Mouse (Mus musculus): Measurements from ENCODE around the gene Tnnt1. TPM values are rescaled to one million over a fixed set of nuclear protein-coding genes. Genes with fewer than 3 reads are reported as not detected.

The Tnnt1 gene
- polyA plus RNA-seq, 1 experiment from 2014 or later: 4.1 TPM

- no peak overlapping the region for H3K27ac ChIP-seq
- no peaks in the 10 kb centered on the region for H3K27me3 ChIP-seq (replicated peaks)
- H3K4me1 ChIP-seq: 0 out of 2 replicates have a peak, but pooled peaks cover 4% of the 10 kb centered on the region
- no peak overlapping the region for H3K4me2 ChIP-seq
- no peaks in the 10 kb centered on the region for H3K9me3 ChIP-seq
- 46% methylated on average over 6 of the region's 6 CpGs for WGBS
- ATAC-seq (replicated peaks): no peak
- H3K4me3 ChIP-seq: no peak overlapping the region
- no peaks in the 10 kb centered on the region for H3K36me3 ChIP-seq (replicated peaks)
- H3K9ac ChIP-seq: no peak overlapping the region
These were observed 2.1 kb downstream of the Tnnt1 start for GRCm38 (mm10) chr7:4513829-4514712.

- no peak for ATAC-seq (replicated peaks)
- 28% methylated on average over 13 of the region's 13 CpGs for WGBS
- H3K9me3 ChIP-seq: no peaks in the 10 kb centered on the region
- H3K4me3 ChIP-seq: no peak overlapping the region
- H3K36me3 ChIP-seq (replicated peaks): no peaks in the 10 kb centered on the region
- H3K4me1 ChIP-seq: 0 out of 2 replicates have a peak, but pooled peaks cover 4% of the 10 kb centered on the region
- H3K4me2 ChIP-seq: no peak overlapping the region
- no peaks in the 10 kb centered on the region for H3K27me3 ChIP-seq (replicated peaks)
- H3K27ac ChIP-seq: no peak overlapping the region
- H3K9ac ChIP-seq: no peak overlapping the region
These were observed 2.9 kb downstream of the Tnnt1 start for GRCm38 (mm10) chr7:4513236-4513635.

- H3K27me3 ChIP-seq (replicated peaks): no peaks in the 10 kb centered on the region
- 0 out of 2 replicates have a peak, but pooled peaks cover 4% of the 10 kb centered on the region for H3K4me1 ChIP-seq
- no peak overlapping the region for H3K9ac ChIP-seq
- no peak for ATAC-seq (replicated peaks)
- no peaks in the 10 kb centered on the region for H3K36me3 ChIP-seq (replicated peaks)
- H3K4me3 ChIP-seq: no peak overlapping the region
- no peaks in the 10 kb centered on the region for H3K9me3 ChIP-seq
- no peak overlapping the region for H3K4me2 ChIP-seq
- no peak overlapping the region for H3K27ac ChIP-seq
- 83% methylated on average over 8 of the region's 8 CpGs for WGBS
These were observed 4.5 kb downstream of the Tnnt1 start for GRCm38 (mm10) chr7:4511489-4512224.

GRCm38 (mm10) chr7:4509863-4510608 is 6.1 kb downstream of the Tnnt1 start:
- no peak overlapping the region for H3K4me2 ChIP-seq
- H3K36me3 ChIP-seq (replicated peaks): no peaks in the 10 kb centered on the region
- no peak overlapping the region for H3K4me3 ChIP-seq
- WGBS: 12% methylated on average over 24 of the region's 24 CpGs
- 0 out of 2 replicates have a peak overlapping the region, but pooled peaks have one; percentile 11 for H3K27ac ChIP-seq
- no peaks in the 10 kb centered on the region for H3K4me1 ChIP-seq
- peak; percentile 56 for ATAC-seq (replicated peaks)
- H3K9me3 ChIP-seq: no peaks in the 10 kb centered on the region
- H3K9ac ChIP-seq: no peak overlapping the region
- H3K27me3 ChIP-seq (replicated peaks): no peaks in the 10 kb centered on the region

- H3K27me3 ChIP-seq (replicated peaks): no peaks in the 10 kb centered on the region
- 92% methylated on average over 8 of the region's 8 CpGs for WGBS
- no peaks in the 10 kb centered on the region for H3K4me1 ChIP-seq
- H3K36me3 ChIP-seq (replicated peaks): no peaks in the 10 kb centered on the region
- no peak overlapping the region for H3K4me2 ChIP-seq
- no peak for ATAC-seq (replicated peaks)
- H3K9ac ChIP-seq: no peak overlapping the region
- H3K9me3 ChIP-seq: no peaks in the 10 kb centered on the region
- no peak overlapping the region for H3K4me3 ChIP-seq
- no peak overlapping the region for H3K27ac ChIP-seq
These were observed 7.5 kb downstream of the Tnnt1 start for GRCm38 (mm10) chr7:4508739-4509116.

GRCm38 (mm10) chr7:4508062-4508738 is 8.0 kb downstream of the Tnnt1 start:
- WGBS: 67% methylated on average over 31 of the region's 32 CpGs

GRCm38 (mm10) chr7:4507220-4507619 is 9.0 kb downstream of the Tnnt1 start:
- Histone ChIP-seq H3K9me3 (no peaks in the 10 kb centered on the region), H3K4me3 (no peak overlapping the region), H3K4me1 (peaks cover 4% of the 10 kb centered on the region), H3K27me3 (replicated peaks) (no peaks in the 10 kb centered on the region), H3K4me2 (no peak overlapping the region), H3K27ac (no peak overlapping the region), H3K36me3 (replicated peaks) (no peaks in the 10 kb centered on the region), H3K9ac (no peak overlapping the region)
- 33% methylated on average over 1 of the region's 4 CpGs for WGBS
- ATAC-seq (replicated peaks): no peak

More at GRCm38 (mm10) chr7:4508062-4508738, 8.0 kb downstream of the Tnnt1 start:
- no peaks in the 10 kb centered on the region for H3K27me3 ChIP-seq (replicated peaks)
- H3K4me2 ChIP-seq: no peak overlapping the region
- no peak overlapping the region for H3K4me3 ChIP-seq
- no peaks in the 10 kb centered on the region for H3K36me3 ChIP-seq (replicated peaks)
- no peak overlapping the region for H3K9ac ChIP-seq
- H3K9me3 ChIP-seq: no peaks in the 10 kb centered on the region
- ATAC-seq (replicated peaks): no peak
- H3K4me1 ChIP-seq: no peaks in the 10 kb centered on the region
- H3K27ac ChIP-seq: no peak overlapping the region

GRCm38 (mm10) chr7:4504646-4505435 is 11.3 kb downstream of the Tnnt1 start:
- H3K4me1 ChIP-seq: peaks cover 17% of the 10 kb centered on the region
- H3K4me3 ChIP-seq: no peak overlapping the region

GRCm38 (mm10) chr7:4503858-4504257 is 12.3 kb downstream of the Tnnt1 start:
- 86% methylated on average over 5 of the region's 5 CpGs for WGBS
- H3K27me3 ChIP-seq (replicated peaks): no peaks in the 10 kb centered on the region
- no peaks in the 10 kb centered on the region for H3K36me3 ChIP-seq (replicated peaks)
- H3K4me3 ChIP-seq: no peak overlapping the region
- H3K9me3 ChIP-seq: no peaks in the 10 kb centered on the region
- H3K4me2 ChIP-seq: no peak overlapping the region
- no peak for ATAC-seq (replicated peaks)
- H3K27ac ChIP-seq: no peak overlapping the region
- H3K4me1 ChIP-seq: peaks cover 27% of the 10 kb centered on the region
- H3K9ac ChIP-seq: no peak overlapping the region

More at GRCm38 (mm10) chr7:4504646-4505435, 11.3 kb downstream of the Tnnt1 start:
- Histone ChIP-seq H3K27me3 (replicated peaks) (no peaks in the 10 kb centered on the region), H3K4me2 (no peak overlapping the region), H3K9me3 (no peaks in the 10 kb centered on the region), H3K27ac (no peak overlapping the region), H3K9ac (no peak overlapping the region), H3K36me3 (replicated peaks) (no peaks in the 10 kb centered on the region)
- ATAC-seq (replicated peaks): no peak
- 58% methylated on average over 11 of the region's 11 CpGs for WGBS

GRCm38 (mm10) chr7:4503100-4503499 is 13.1 kb downstream of the Tnnt1 start:
- no peaks in the 10 kb centered on the region for H3K36me3 ChIP-seq (replicated peaks)
- peaks cover 34% of the 10 kb centered on the region for H3K4me1 ChIP-seq
- peak overlapping the region; percentile 64; the same call in 1 of the 2 replicates for H3K4me2 ChIP-seq
- H3K9me3 ChIP-seq: no peaks in the 10 kb centered on the region
- no peak for ATAC-seq (replicated peaks)
- WGBS: 80% methylated on average over 4 of the region's 4 CpGs
- H3K27ac ChIP-seq: no peak overlapping the region
- H3K4me3 ChIP-seq: no peak overlapping the region
- H3K9ac ChIP-seq: no peak overlapping the region
- H3K27me3 ChIP-seq (replicated peaks): no peaks in the 10 kb centered on the region

Data from midbrain, embryonic 15.5 days (tissue).